27 mouse cellular contexts compared by ENCODE assay signal in the genomic region with DNA sequence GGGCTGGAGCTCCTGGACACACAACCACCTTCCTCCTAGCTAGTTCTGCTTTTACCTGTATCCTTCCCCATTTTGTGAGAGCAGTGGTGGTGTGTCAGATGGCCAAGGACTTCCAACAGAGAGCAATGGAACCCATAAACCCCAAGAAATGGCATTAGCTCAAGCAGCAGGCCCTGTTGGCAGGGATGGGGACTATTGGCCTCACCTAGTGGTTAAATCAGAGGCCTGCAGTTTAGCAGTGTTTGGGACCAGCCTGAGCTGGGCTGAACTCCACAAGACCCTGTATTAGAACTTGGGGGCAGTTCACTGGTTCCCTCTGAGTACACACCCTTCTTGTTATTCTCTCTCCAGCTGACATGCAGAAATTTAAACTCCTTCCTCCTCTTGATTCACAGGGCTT.
DNase-seq lines count a peak whose midpoint lies in the region; ATAC-seq and TF ChIP-seq lines count a peak whose summit lies in the region.
"Had no signal": no experiment of that assay in that cellular context is flagged by ENCODE, and none has a peak within 500 bp of the region (broad histone marks: within the 10 kb centered on the region; RNA-seq: fewer than 3 reads in every experiment).

No protein-coding gene starts in this region.

- H3K9me3 ChIP-seq in forebrain, postnatal 0 days (ENCODE audit: low read length): no peaks in the 10 kb centered on the region
- no peaks in the 10 kb centered on the region for H3K9me3 ChIP-seq in forebrain, embryonic 12.5 days
- H3K9me3 ChIP-seq: embryonic facial prominence, embryonic 12.5 days; forebrain, embryonic 15.5 days; heart, embryonic 12.5 days; hindbrain, embryonic 15.5 days; liver, embryonic 12.5 days; stomach, embryonic 15.5 days had no signal

- H3K9ac ChIP-seq in forebrain, postnatal 0 days: no peak overlapping the region
- no peak overlapping the region for H3K9ac ChIP-seq in forebrain, embryonic 12.5 days
- H3K9ac ChIP-seq: embryonic facial prominence, embryonic 12.5 days; forebrain, embryonic 15.5 days; heart, embryonic 12.5 days; hindbrain, embryonic 15.5 days; liver, embryonic 12.5 days; liver, postnatal 0 days; neural tube, embryonic 13.5 days; stomach, embryonic 15.5 days had no signal

- no peak overlapping the region for H3K4me2 ChIP-seq in forebrain, postnatal 0 days (ENCODE audit: low read depth)
- H3K4me2 ChIP-seq in forebrain, embryonic 12.5 days: no peak overlapping the region
- H3K4me2 ChIP-seq: embryonic facial prominence, embryonic 12.5 days; forebrain, embryonic 15.5 days; heart, embryonic 12.5 days; hindbrain, embryonic 15.5 days; liver, embryonic 12.5 days; midbrain, embryonic 11.5 days; neural tube, embryonic 13.5 days; stomach, embryonic 15.5 days had no signal

- peak; percentile 32 for TF ChIP-seq CTCF in forebrain, postnatal 0 days (IDR thresholded peaks at IDR 0.05; ENCODE audit: low read depth)
- TF ChIP-seq CTCF in left cerebral cortex, adult 2 months (IDR thresholded peaks at IDR 0.05): peak; percentile 16

- ATAC-seq in forebrain, postnatal 0 days: no peak
- no peak for ATAC-seq in forebrain, embryonic 12.5 days (ENCODE audit: low FRiP score)
- ATAC-seq: forebrain, embryonic 15.5 days; liver, embryonic 12.5 days; liver, postnatal 0 days had no signal

- DNase-seq in forebrain, postnatal 0 days: no peak
- no peak for DNase-seq in left cerebral cortex, adult 2 months (ENCODE audit: extremely low spot score in 1 of 2, low spot score in 2 of 2)
- no peak for DNase-seq in left cerebral cortex, postnatal 4 days
- DNase-seq in A20 (ENCODE audit: low read depth, low spot score): peak; percentile 4
- peak; percentile 28 for DNase-seq in ZHBTc4 (ENCODE audit: low read depth, low spot score)
- DNase-seq in adrenal gland, postnatal 4 days (ENCODE audit: low spot score in 2 of 2): no peak
- no peak for DNase-seq in heart, postnatal 14 days
- DNase-seq: adrenal gland, adult 8-10 months; cerebellum, adult 11-12 months; cerebellum, adult 9-11 months; embryo, embryonic 11 days; heart, adult 2 months; kidney, adult 9 months; kidney, postnatal 14 days; liver, postnatal 0 days; lung, postnatal 14 days; right cerebral cortex, postnatal 25 days; thymus, postnatal 25 days had no signal

- no peak overlapping the region for H3K27ac ChIP-seq in forebrain, postnatal 0 days (ENCODE audit: low read depth, low read length)
- H3K27ac ChIP-seq in forebrain, embryonic 12.5 days: no peak overlapping the region
- H3K27ac ChIP-seq in left cerebral cortex, adult 2 months: no peak overlapping the region
- H3K27ac ChIP-seq: embryonic facial prominence, embryonic 12.5 days; forebrain, embryonic 15.5 days; heart, adult 2 months; hindbrain, embryonic 15.5 days; liver, embryonic 12.5 days; neural tube, embryonic 13.5 days; stomach, embryonic 15.5 days had no signal

- no peaks in the 10 kb centered on the region for H3K27me3 ChIP-seq in forebrain, postnatal 0 days (ENCODE audit: insufficient read depth, low read length)
- peaks cover 44% of the 10 kb centered on the region for H3K27me3 ChIP-seq in forebrain, embryonic 12.5 days
- H3K27me3 ChIP-seq: embryonic facial prominence, embryonic 12.5 days; heart, embryonic 12.5 days; hindbrain, embryonic 15.5 days; liver, embryonic 12.5 days; stomach, embryonic 15.5 days had no signal

- intact Hi-C loops in left cerebral cortex, adult 2 months (cut with DNase I): no loop called here
- intact Hi-C loops in left cerebral cortex, postnatal 4 days (cut with DNase I): no loop called here
- intact Hi-C loops in heart, postnatal 14 days (cut with DNase I): no loop called here

- H3K4me1 ChIP-seq in forebrain, postnatal 0 days (ENCODE audit: insufficient read depth): no peaks in the 10 kb centered on the region
- no peaks in the 10 kb centered on the region for H3K4me1 ChIP-seq in forebrain, embryonic 12.5 days
- H3K4me1 ChIP-seq: embryonic facial prominence, embryonic 12.5 days; forebrain, embryonic 15.5 days; heart, embryonic 12.5 days; hindbrain, embryonic 15.5 days; liver, embryonic 12.5 days; neural tube, embryonic 13.5 days; stomach, embryonic 15.5 days had no signal

- no peak overlapping the region for H3K4me3 ChIP-seq in forebrain, postnatal 0 days (ENCODE audit: low read depth, low read length)
- H3K4me3 ChIP-seq in forebrain, embryonic 12.5 days (replicated peaks): no peak overlapping the region
- H3K4me3 ChIP-seq in left cerebral cortex, adult 2 months: no peak overlapping the region
- H3K4me3 ChIP-seq: embryonic facial prominence, embryonic 12.5 days; forebrain, embryonic 15.5 days; heart, adult 2 months; heart, embryonic 12.5 days; hindbrain, embryonic 15.5 days; liver, embryonic 12.5 days; neural tube, embryonic 13.5 days; stomach, embryonic 15.5 days had no signal

- no peaks in the 10 kb centered on the region for H3K36me3 ChIP-seq in forebrain, postnatal 0 days (ENCODE audit: insufficient read depth)
- no peaks in the 10 kb centered on the region for H3K36me3 ChIP-seq in forebrain, embryonic 12.5 days (replicated peaks)
- H3K36me3 ChIP-seq: embryonic facial prominence, embryonic 12.5 days; forebrain, embryonic 15.5 days; heart, embryonic 12.5 days; hindbrain, embryonic 15.5 days; liver, embryonic 12.5 days; neural tube, embryonic 13.5 days; stomach, embryonic 15.5 days had no signal

Comparison
In these comparisons a context has a peak if more than half of its experiments do, and no peak if none do; other contexts are left out.
1. DNase-seq: peak in A20 (single experiment) and ZHBTc4 (single experiment); none in forebrain, postnatal 0 days (single experiment), left cerebral cortex, adult 2 months (0 of 2), left cerebral cortex, postnatal 4 days (single experiment), adrenal gland, postnatal 4 days (0 of 2) and heart, postnatal 14 days (0 of 2).